Mouse (Mus musculus) c-Kit-positive CD71-positive TER-119-positive erythroid progenitor cells, embryonic 14.5 days (primary cell): ENCODE measurements around the gene Gsdma3.
"Not testable (repeated sequence)": the region's sequence is repeated elsewhere in the genome, so short reads cannot be mapped to it uniquely, and the experiment has no call there.

Experiments used
- DNase-seq: peaks from one replicate; pipeline ENCODE4 v3.0.0-alpha.2; 2013; ENCODE audit warnings: low spot score

The Gsdma3 gene

DNA sequence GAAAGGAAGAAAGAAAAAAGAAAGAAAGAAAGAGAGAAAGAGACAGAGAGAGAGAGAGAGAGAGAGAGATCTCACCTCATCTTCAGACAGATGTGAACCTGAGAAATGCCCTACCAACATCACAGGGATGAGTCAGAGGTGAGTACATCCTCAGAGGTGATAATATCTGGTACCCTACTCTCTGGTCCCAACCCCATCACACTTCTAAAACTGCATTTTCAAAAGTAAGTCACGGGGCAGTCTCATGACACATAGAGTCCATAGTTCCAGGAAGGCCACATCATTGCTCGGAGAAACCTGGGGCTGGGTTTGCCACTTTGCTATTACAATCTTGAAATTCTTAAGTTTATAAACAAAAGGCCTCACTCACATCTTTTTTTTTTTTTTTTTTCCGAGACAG is 30.2 kb upstream of the Gsdma3 start:
- no peak for DNase-seq

DNA sequence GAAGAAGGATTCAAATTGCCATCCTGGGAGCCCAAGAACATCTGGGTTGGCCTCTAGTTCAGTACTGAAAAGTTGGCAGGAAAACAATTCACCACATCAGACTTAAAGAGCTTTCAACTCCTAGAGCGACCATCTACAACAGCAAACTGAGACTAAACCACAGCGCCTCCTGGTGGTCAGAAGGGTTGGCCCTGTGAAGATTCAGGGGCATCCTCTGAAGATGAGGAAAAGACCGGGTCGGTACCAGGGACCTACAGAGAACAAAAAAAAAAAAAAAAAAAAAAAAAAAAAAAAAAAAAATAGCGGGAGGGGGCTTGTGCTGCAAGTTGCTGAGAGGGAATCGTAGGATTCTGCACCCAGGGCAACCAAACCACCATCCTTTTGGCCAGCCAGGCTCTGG is 28.8 kb upstream of the Gsdma3 start:
- peak; percentile 83 for DNase-seq

DNA sequence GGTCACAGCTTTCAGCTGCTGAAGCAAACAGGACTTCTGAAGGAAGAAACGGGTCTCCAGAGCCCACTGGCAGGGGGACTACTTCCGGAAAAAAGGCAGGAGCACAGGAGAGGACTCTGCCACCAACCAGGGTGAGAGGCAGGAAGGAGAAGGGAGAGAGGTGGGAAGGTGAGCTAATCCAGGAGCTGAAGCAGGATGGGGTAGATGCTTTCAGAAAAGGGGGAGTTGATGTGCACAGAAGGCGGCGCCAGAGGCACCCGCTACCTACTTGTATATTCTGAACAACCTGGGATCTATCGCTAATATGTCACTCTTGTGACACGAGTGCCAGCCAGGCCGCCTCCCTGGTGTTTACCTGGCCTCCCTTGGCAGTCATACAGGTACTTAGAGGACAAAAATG is 28.2 kb upstream of the Gsdma3 start, which contains the start of gene Lrrc3c:
Lrrc3c (plus strand) TSS at position 301 of the 400 bp plus-strand sequence.
- no peak for DNase-seq

DNA sequence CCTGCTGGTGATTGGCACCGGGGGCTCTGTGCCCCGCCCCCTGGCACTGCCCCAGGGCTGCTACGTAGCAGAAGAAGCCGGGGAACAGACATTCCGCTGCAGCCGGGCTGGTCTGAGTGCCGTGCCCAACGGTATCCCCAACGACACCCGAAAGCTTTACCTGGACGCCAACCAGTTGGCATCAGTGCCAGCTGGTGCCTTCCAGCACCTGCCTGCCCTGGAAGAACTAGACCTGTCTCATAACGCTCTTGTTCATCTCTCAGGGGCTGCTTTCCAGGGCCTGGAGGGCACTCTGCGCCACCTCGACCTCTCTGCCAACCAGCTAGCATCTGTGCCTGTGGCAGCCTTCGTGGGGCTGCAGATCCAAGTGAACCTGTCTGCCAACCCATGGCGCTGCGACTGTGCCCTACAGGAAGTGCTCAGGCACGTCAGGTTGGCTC is 27.3 kb upstream of the Gsdma3 start:
- no peak for DNase-seq

DNA sequence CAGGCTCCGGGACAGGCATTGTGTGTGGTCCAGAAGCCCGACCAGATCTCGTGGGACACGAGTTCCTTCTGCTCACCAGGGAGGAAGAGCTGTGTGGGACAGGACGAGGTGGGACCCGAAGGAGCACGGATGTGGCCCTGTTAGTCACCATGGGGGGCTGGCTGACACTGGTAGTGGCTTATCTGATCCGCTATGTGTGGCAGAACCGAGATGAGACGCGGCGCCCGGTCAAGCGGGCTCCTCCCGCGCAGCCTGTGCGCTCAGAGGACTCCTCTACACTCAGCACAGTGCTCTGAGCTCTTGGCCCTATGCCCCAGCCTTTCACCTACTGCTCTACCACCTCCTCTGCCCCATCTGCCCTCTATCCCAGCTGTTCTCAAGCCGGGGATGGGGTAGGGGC is 26.9 kb upstream of the Gsdma3 start:
- no peak for DNase-seq

DNA sequence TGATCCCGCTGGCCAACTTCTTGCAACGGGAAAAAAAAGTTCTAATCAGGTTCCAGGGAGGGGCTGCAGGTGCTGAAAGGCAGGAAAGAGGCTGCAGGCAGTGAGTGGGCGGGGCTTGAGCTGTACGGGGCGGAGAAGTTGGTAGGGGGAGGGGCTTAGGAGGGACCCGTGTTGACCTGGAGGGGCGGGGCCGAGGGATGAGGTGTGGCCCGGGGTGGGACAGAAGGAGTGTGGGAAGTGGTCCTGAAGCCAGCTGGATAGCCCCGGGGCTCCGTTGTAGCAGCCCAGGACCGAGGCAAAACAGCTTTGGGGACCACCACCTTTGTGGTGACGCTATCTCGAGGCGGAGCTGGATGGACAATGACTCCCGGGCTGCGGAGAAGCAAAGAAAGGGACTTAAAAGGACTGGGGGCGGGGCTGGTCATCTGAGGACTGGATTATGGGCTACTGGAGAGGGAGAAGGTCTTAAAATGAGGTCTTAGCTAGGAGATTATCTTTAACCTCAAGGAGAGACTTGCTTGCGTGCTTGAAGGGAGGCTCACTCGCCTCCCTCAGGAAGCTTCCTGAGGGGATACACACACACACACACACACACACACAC is 24.0 kb upstream of the Gsdma3 start:
- peak; percentile 43 for DNase-seq

DNA sequence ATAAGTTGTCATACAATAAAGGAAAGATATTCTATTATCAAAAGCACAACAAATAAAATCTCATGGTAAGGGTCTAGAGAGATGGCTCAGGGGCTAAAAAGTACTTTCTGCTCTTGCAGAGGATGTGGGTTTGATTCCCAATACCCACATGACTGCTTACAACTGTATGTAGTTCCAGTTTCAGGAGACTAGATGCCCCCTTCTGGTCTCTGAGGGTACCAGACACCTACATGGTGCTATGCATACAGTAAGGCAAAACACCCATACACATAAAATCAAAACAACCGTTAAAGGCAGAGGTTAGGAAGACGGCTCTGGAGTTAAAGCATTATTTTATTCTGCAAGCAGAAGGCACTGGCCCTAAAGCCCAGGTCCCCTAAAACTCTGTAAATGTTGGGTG is 22.2 kb upstream of the Gsdma3 start:
- no peak for DNase-seq

DNA sequence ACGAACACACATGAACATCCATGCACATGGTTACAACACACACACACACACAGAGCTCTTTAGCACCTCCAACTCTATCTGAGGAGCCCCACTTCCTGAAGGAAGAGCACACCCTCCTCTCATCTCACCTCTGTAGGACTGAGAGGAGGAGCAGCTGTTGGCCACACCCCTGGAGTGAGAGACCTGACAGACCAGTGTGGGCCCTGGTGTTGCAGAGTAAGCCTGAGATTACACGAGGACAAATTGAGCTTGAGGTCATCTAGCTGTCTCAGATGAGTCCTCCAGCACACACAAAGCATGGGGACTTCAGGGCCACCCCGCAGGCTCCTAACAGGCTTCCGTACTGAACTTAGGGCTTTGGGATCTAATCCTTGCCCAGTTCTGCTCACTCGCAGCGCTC is 21.2 kb upstream of the Gsdma3 start:
- DNase-seq: not testable (repeated sequence)

DNA sequence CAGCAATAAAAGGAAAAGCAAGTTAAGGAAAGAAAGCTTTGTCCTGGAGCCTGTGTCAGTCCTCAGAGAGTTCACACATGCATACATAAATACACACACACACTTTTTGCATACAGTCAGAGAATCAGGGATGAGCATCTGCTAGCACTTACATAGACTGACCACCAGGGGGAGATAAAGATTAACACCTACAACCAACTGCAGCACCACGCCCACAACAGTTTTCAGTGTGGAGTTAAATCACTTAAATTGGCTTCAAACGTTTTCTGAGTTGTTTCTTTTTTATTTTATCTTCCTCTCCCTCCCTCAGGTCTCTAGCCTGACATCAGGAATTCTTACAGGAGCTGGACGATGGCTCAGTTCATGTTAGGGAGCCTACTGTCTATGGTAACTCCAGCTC is 19.4 kb upstream of the Gsdma3 start:
- DNase-seq: peak; percentile 50

DNA sequence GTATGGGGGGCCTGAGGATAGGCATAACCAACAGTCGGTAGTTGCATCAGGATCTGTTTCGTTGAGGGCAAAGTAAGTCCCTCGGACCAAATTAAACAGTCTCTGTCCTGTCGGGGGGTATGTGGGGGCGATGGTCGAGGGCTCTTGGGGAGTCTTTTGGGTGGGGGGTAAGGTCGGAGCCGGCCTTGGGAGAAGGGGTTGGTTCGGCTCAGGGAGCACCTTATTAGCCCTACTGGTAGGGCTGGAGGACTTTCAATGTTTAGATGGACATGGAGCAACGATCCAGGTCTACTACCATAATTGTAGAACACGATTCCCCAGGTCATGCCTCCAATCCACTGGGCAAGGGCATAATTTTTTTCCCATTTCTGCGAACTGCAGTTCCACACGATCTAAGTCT is 5.4 kb upstream of the Gsdma3 start:
- no peak for DNase-seq

DNA sequence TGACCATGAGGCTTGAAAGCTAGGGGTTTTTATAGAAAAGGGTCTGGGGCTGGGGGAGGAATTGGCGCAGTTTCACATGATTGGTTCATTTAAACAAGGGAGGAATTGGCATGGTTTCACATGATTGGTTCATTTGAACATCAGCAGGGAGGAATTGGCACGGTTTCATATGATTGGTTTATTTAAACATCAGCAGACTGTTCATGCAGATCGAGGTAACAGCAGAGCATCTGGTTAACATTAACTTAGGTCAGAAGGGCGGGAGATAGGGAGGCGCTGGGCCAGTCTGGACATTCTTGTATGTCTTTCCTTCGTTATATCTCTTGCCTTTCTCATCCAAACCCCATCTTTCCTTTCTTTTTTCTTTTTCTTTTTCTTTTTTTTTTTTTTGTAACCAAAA is 2.2 kb upstream of the Gsdma3 start:
- not testable (repeated sequence) for DNase-seq

DNA sequence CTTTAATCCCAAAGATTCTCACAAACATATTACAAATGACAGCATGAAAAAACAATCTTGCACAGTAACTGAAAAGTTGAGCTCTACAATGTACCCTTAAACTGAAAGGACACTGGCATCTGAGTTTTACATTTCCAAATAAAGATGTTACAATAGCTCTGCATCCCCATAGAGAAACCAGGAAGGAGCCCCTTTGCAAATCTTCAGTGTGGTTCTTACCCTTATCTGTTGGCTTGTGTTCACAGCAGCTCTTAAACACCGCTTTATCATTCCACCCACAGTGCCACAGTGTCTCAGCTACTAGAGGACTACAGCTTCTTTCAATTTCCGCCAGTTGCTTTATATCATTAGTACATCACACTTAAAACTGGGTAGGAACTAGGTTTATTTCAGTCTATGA is 1.8 kb upstream of the Gsdma3 start:
- DNase-seq: not testable (repeated sequence)

DNA sequence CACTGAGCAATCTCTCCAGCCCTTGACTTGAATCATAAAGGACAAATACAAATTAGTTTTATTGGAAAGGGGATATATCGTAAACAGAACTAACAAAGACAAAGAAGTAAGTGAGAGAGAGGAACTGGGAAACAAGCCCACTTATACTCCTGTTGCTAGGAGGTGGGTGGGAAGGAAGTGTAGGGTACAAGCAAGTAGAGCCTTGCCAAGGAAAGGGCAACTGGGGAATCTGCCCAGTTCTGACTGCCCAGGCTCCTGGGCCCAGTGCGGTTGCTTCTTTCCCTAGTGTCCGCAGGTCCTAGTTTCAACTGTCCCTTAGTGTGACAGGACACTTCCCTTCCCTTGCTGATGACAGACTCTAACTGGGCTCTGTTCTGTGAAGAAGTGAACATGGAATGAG is 2.5 kb downstream of the Gsdma3 start:
- DNase-seq: no peak

DNA sequence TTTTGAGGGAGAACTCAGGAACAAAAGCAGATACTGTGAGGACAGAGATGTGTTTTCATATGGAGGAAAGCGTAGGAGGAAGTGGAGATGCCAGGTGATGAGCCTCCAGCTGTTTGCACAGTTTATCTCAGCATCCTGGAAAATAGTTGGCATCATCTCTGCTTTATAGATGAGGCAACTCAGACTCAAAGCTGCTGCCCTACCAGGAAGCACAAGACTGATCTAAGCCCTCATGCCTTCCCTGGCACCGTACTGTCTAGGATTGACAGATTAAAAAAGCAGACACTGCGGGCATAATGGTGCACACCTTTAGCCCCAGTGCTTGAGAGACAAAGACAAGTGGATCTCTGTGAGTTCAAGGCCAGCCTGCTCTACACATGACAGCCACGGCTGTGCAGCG is 4.5 kb downstream of the Gsdma3 start:
- DNase-seq: no peak

DNA sequence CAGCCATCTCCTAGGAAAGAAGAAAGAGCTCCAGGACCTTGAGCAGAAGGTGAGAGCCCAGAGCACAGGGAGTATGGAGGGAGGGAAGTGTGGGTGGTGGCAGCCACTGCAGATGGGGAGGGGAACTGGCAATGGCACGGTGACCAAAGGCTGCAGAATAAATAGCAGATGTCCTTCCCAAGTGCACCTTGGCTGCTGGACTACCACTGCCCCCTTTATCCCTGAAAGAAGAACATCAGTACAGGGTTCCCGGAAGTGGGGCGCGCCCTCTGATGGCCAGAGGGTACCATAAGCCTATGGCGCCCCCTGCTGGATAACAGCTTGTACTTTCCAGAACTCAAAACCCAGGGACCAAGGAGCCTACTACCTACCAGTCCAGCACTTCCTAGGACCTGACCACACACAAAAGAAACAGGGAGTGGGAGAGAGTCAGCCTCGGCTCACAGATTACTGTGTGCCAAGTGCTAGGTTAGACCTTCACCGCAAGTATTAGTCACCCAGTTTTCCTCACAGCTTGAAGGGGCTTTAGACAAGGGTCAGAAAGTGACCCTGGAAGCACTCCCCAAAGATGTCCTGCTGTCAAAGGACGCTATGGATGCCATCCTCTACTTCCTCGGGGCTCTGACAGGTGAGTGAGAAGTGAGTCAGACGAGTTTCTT is 9.3 kb downstream of the Gsdma3 start:
- peak; percentile 32 for DNase-seq

DNA sequence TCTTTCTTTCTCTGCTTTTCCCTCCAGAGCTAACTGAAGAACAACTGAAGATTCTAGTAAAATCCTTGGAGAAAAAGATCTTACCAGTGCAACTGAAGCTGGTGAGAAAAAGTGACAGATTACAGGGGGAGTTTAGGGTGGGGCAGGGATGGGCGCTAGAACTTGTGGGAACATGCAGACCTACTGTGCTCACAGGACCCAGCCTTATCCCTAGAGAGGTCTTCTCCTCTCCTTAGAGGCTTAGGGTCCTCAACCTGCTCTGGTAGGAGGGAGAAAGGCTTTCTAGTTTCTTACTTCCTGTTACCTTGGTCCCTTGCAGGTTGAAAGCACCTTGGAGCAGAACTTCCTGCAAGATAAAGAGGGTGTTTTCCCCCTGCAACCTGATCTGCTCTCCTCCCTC is 11.3 kb downstream of the Gsdma3 start:
- no peak for DNase-seq

DNA sequence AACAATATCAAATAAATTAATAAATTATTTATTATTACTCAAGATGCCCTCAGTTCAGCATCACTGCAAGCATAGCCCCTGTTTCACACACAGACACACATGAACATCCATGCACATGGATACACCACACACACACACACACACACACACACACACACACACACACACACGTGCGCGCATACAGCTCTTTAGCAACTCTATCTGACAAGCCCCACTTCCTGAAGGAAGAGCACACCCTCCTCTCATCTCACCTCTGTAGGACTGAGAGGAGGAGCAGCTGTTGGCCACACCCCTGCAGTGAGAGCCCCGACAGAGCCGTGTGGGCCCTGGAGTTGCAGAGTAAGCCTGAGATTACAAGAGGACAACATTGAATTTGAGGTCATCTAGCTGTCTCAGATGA is 13.9 kb downstream of the Gsdma3 start:
- DNase-seq: no peak

DNA sequence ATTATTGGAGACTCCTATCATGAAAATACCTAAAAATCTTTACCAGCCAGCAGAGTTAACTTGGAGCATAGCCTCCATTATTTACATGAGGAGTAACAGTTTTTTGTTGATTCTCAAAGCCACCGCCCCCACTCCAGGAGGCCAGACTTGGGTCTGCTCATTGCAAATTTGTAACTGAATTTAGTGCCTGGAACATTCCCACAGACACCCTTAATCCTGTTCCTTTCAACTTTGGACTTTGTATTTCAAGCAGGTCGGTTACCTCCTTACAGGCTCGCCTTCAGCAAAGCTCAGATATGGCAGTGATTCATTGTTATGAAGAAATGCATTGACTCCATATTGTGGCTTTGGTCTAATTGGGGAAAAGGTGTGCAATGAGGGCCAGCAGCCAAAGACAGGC is 18.6 kb downstream of the Gsdma3 start:
- DNase-seq: no peak

DNA sequence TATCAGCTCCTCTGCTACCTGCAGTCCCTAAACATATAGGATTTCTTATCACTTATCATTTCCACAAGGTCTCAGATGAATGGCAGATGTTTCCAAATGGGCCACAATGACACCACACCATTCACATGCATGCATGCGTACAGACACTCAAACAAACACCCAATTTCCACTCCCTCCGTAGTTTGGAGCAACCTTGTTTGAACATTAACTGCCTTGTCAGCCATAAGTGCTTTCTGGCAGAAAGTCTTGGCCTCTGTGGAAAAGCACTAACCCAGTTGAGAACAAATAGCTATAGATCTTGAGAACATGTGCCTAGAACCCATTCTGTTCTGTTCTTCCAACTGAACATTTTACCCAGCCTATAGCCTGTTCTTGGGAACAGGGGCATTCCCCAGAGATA is 19.8 kb downstream of the Gsdma3 start:
- DNase-seq: no peak

DNA sequence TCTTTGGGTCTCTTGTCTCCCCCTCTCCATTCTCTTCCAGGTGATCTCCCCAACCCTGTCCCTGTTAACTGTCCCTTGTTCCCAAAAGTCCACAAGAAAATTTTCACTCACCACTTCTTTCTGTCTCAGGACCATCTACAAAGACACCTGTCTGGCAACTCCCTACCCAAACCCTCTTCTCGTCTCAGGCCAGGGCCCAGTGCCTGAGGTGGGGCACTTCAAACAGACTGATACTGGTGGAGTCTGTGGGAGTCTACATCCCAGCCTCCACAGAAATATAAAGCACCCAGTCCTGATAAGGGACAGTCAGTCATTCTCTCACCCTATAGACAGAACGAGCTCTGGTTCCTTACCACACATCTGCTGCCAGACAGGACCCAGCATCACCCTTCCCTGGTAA is 20.3 kb downstream of the Gsdma3 start, which contains the start of gene Gsdma2:
Gsdma2 (plus strand) TSS at position 301 of the 400 bp plus-strand sequence.
- no peak for DNase-seq

DNA sequence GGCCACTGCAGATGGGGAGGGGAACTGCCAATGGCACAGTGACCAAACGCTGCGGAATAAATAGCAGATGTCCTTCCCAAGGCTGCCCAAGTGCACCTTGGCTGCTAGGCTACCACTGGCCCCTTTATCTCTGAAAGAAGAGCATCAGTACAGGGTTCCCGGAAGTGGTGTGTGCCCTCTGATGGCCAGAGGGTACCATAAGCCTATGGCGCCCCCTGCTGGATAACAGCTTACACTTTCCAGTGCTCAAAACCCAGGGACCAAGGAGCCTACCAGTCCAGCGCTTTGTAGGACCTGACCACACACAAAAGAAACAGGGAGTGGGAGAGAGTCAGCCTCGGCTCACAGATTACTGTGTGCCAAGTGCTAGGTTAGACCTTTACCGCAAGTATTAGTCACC is 28.9 kb downstream of the Gsdma3 start:
- DNase-seq: peak; percentile 40

DNA sequence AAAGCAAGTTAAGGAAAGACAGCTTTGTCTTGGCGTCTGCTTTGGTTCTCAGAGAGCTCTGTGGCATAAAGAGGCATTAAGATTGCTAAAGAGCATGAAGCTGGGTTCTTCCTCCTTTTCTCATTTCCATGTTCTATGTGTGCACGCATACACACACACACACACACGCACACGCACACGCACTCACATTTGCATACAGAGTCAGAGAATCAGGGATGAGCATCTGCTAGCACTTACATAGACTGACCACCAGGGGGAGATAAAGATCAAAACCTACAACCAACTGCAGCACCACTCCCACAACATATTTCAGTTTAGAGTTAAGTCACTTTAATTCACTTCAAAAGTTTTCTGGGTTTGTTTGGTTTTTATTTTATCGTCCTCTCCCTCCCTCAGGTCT is 34.4 kb downstream of the Gsdma3 start:
- DNase-seq: peak; percentile 53

DNA sequence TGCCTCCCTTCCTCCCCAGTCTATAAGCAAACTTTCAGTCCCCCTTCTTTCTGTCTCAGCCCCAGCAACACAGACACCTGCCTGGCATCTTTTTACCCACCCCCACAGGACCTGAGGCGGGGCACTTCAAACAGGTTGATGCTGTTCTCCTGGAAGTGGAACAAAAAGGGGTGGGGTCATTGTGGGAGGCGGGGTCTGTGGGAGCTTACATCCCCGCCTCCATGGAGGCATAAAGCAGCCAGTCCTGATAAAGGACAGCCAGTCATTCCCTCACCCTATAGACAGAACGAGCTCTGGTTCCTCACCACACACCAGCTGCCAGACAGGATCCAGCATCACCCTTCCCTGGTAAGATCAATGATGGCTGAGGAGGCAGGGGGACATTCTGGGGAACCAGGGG is 37.9 kb downstream of the Gsdma3 start, which contains the start of gene Gsdma:
Gsdma (plus strand) TSS at position 261 of the 400 bp plus-strand sequence.
- no peak for DNase-seq

DNA sequence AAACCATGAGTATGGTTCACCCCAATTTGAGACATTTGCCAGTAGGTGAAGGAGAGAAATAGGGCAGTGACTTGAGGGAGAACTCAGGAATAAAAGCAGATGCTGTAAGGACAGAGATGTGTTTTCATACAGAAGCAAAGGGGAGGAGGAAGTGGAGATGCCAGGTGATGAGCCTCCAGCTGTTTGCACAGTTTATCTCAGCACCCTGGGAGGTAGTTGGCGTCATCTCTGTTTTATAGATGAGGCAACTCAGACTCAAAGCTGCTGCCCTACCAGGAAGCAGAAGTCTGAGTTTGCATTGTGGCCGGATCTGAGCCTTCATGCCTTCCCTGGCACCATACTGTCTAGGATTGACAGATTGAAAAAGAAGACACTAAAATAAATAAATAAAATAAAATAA is 42.8 kb downstream of the Gsdma3 start:
- no peak for DNase-seq
